Mouse (Mus musculus) lung, adult 2 months (tissue): Measurements from ENCODE around the gene Panx3.

Source experiments
- CTCF ChIP-seq: fragments of 200-500 bp; IDR thresholded peaks from 2 replicates; pipeline ENCODE4 v1.5.1; 2011; ENCODE audit warnings: mild to moderate bottlenecking, low read length, control low read depth; ENCODE audit not compliant: insufficient read depth
- POLR2A ChIP-seq: fragments of 200-500 bp; IDR thresholded peaks from 2 replicates; pipeline ENCODE4 v1.6.1; 2011; ENCODE audit warnings: low read depth, mild to moderate bottlenecking, control low read depth, low read length, borderline replicate concordance; ENCODE audit errors: extremely low read depth

GRCm38 (mm10) chr9:37626103-37626567, 42.9 kb downstream of the Panx3 start:
- TF ChIP-seq CTCF = no peak
- TF ChIP-seq POLR2A = no peak
